Mouse (Mus musculus) G1E-ER4 (cell line): ENCODE results near the gene Scfd2. TPM values are rescaled to one million over a fixed set of nuclear protein-coding genes. Genes with fewer than 3 reads are reported as not detected.

Source experiments
- GATA1 ChIP-seq: IDR thresholded peaks from one replicate; pipeline ENCODE4 v1.8.0; 2012; ENCODE audit warnings: low read length, inconsistent platforms
- polyA plus RNA-seq: library from polyadenylated mRNA; stranded (reverse); fragments of >175 nt; gene quantifications from 2 replicates; pipeline ENCODE4 v1.2.3, GENCODE M21; 2012

Scfd2 gene
- polyA plus RNA-seq, 1 experiment = 6.3 TPM

GRCm38 (mm10) chr5:74350909-74351308 is 180.7 kb downstream of the Scfd2 start:
- TF ChIP-seq GATA1 = no peak

DNA sequence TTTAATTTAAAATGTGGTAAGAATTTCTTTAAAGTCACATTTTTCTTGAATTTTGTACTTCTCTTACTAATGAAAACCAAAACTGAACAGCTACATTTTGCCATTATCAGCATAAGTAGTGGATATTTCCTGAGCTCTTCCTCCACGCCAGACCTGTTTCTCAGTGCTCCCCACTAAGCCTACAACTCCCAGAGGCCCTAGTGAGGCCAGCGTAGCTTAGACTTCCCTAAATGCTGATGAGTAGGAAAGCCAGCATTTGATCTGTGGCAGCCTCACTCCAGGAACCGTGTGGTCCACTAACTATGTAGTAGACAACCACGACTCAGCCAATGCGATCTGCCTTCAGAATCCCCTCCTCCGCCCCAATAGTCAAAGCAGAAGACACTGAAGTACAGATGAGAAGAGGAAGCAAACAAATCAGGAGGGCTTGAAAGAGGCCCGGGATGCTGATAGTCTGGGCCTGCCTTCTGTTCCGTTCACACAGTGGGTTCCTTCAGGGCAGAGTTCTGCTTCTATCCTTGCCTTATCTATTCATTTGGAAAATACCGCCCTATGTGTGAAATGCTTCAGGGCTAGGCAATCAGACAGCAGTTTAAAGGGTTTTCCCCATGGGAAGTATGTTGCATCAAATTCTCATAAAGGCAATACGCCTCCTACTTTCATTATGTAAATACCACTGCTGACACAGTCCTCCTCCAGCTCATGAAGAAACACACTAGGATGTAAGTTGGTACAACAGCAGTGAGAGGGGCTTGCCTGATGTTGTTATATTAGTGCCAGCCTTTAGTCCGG is 183.3 kb downstream of the Scfd2 start:
- TF ChIP-seq GATA1 = no peak

GRCm38 (mm10) chr5:74343045-74343444 is 188.5 kb downstream of the Scfd2 start:
- TF ChIP-seq GATA1 = no peak

GRCm38 (mm10) chr5:74342557-74342956 is 189.0 kb downstream of the Scfd2 start:
- no peak for TF ChIP-seq GATA1

GRCm38 (mm10) chr5:74337491-74337890 is 194.1 kb downstream of the Scfd2 start:
- TF ChIP-seq GATA1 = no peak

DNA sequence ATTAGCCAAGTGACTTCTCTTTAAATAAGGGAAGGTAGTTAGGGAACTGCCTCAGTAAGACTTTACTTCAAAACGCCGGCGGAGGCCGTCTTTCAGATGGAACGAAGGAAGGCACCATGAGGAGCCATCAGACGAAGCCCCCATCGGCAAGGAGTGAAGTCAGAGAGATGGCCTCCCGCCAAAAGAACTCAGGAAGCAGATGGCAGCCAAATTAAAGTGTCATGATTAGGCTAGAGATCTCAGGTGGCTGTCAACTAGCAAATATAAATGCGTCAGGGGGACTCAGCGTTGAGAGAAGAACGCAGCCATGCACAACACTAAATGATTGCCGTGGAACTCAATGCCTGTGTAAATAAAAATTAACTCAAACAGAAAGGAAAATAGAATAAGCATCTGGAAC is 194.8 kb downstream of the Scfd2 start:
- no peak for TF ChIP-seq GATA1

DNA sequence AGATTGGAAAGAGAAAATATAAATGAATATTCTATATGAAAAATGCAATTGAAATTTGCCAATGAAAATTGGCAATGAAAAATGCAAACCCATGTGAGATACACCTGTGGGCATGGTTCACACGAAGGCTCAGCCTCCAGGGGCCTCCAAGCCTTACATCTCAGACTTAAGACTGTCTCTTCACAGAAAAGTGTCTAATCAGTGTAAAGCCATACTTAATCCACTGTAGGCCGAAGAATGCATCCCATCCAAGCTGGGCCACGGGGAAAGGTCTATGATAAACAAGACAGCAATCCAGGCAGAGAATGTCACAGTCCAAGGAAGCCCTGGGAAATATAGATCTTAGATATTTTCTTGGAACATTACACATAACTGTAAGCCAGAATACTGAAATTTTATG is 198.3 kb downstream of the Scfd2 start:
- TF ChIP-seq GATA1 = no peak

- TF ChIP-seq GATA1 = no peak
These were observed 205.3 kb downstream of the Scfd2 start for GRCm38 (mm10) chr5:74326228-74326627.

DNA sequence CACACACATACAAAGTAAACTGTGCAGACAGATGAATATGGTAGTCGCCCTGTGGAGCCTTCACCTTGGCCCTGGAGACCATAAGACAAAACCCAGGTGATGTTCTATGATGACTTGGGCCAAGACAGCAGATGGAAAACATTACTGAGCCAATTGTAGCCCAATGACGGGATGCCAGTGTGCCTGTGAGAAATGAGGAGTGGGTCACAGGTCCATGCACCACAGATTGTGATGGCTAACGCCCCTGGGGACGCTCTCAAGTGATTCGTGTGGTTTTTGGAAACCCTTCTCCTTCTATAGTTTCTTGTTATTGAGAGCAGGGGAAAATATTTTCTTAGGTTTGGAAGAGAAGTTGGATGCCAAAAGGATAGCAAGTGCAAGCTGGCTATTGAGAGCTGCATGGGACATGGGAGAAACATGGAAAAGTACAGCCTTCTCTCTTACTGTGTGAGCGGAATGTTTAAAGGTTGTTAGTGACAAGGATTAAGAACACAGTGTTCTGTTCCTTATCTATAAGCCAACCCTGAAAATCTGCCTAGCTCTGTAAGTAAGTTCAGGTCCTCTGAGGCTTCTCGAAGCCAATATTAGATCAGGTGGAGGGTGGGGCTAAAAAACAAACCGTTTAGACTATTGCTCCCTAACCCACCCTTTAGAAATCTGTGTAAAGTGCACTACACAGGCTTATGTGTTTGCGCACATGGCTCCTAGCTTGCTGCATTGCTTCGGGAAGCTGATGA is 210.4 kb downstream of the Scfd2 start:
- no peak for TF ChIP-seq GATA1

- no peak for TF ChIP-seq GATA1
These were observed 212.0 kb downstream of the Scfd2 start for GRCm38 (mm10) chr5:74319551-74319950.

DNA sequence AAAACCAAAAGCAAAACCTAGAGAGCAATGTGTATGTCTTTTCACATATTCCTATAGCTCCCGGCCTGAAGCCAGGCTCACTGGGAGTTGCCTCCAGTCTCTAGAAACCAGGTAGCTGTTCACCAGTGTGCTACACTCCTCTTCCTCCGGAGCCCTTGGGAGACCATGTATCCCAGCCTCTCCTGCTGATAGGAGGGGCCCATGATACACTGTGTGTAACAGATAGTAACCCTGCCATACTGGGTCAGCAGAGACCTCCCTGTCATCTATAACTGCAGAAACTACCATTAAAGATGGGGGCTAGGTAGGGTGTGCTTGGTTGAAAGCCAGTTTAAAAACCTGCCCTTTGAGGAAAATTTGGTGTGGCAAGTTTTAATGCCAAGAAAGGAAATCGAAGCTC is 214.4 kb downstream of the Scfd2 start:
- no peak for TF ChIP-seq GATA1

DNA sequence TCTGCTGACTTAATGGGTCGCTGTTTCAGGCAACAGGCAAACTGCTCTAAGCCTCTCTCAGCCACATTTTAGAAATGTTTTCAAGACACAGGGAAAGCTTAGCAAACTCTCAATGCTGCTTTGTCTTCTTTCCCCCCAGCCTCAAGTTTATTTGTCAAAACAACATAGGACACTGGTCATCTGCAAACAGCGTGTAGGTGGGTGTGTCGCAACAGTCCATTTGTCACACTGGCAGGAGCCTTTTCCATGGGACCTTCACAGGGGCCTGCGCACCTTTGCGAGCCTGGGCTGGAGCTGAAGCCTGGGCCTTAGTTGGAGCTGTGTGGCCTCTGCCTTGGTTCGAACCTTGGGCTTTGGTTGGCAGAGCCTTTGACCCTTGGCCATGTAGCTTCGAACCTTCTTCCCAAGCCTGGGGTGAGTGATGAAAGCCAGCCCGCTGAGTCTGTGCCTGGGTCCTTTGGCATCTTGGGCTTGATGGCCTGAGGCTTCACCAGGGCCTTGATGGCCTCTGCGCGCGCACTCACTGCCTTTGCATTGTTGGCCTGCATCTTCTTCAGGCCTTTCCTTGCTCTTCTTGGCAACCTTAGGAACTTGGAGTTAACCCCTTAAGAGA is 215.1 kb downstream of the Scfd2 start:
- TF ChIP-seq GATA1 = no peak

- no peak for TF ChIP-seq GATA1
These were observed 215.9 kb downstream of the Scfd2 start for GRCm38 (mm10) chr5:74315471-74316245.

GRCm38 (mm10) chr5:74314501-74314900 is 217.1 kb downstream of the Scfd2 start:
- no peak for TF ChIP-seq GATA1

- no peak for TF ChIP-seq GATA1
These were observed 218.0 kb downstream of the Scfd2 start for GRCm38 (mm10) chr5:74313542-74313941.

- no peak for TF ChIP-seq GATA1
These were observed 219.7 kb downstream of the Scfd2 start for GRCm38 (mm10) chr5:74311865-74312264.
